Mouse (Mus musculus): ENCODE results near the gene Pak1ip1.

DNA sequence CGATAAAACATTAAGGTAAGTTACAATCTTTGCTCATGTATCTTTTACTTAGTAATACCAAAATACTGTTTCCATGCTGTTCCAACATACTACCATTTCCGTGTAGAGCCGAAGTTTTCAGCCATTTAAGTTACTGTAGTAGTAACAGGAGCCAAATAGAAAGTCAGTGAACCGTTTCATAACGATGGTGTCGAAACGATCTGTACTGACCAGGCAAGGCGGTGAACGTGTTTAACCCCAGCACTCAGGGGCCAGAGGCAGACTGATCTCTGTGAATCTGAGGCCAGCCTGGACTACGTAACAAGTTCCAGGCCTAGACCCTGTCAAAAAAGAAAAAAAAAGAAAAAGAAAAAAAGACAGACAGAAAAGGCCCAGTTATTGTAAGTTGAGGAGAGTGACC is 7.4 kb downstream of the Pak1ip1 start:
- TF ChIP-seq CTCF (IDR thresholded peaks at IDR 0.05) = no peak
- TF ChIP-seq EP300 (IDR thresholded peaks at IDR 0.05) = no peak

Measured in lung, postnatal 0 days (tissue).